ENCODE assay signal across 30 mouse cellular contexts in genomic region chr12:56532142-56532541, GRCm38 (mm10). TPM values are rescaled to one million over a fixed set of nuclear protein-coding genes. Genes with fewer than 3 reads are reported as not detected.
A peak's percentile ranks its signal among the peaks of the same experiment; 100 is the strongest.
DNase-seq lines count a peak whose midpoint lies in the region; ATAC-seq lines count a peak whose summit lies in the region.
"Had no signal": no experiment of that assay in that cellular context is flagged by ENCODE, and none has a peak within 500 bp of the region (broad histone marks: within the 10 kb centered on the region; RNA-seq: fewer than 3 reads in every experiment).

No protein-coding gene starts in this region.

- peak overlapping the region; percentile 76 for H3K27ac ChIP-seq in lung, embryonic 15.5 days
- H3K27ac ChIP-seq: hindbrain, embryonic 15.5 days; kidney, embryonic 15.5 days; limb, embryonic 12.5 days; liver, embryonic 12.5 days; macrophage; neural tube, embryonic 13.5 days had no signal

- no peaks in the 10 kb centered on the region for H3K36me3 ChIP-seq in lung, embryonic 15.5 days
- H3K36me3 ChIP-seq: heart, embryonic 12.5 days; hindbrain, embryonic 15.5 days; kidney, embryonic 15.5 days; limb, embryonic 12.5 days; liver, embryonic 12.5 days; neural tube, embryonic 13.5 days had no signal

- peaks cover 94% of the 10 kb centered on the region for H3K27me3 ChIP-seq in lung, embryonic 15.5 days

- ATAC-seq in lung, embryonic 15.5 days (ENCODE audit: borderline replicate concordance, extremely low read depth, low FRiP score, low TSS enrichment): no peak
- ATAC-seq in megakaryocyte, adult 5-6 weeks (ENCODE audit: poor library complexity, severe bottlenecking): no peak
- ATAC-seq: activated CD4-positive, CD25-positive, alpha-beta regulatory T cell, adult 4 months; CD4-positive, CD25-positive, alpha-beta regulatory T cell, adult 4 months; intestine, embryonic 16.5 days; liver, embryonic 12.5 days; Patski had no signal

- peaks cover 4% of the 10 kb centered on the region; the same call in 1 of the 2 replicates for H3K4me1 ChIP-seq in lung, embryonic 15.5 days
- H3K4me1 ChIP-seq: liver, embryonic 12.5 days had no signal

- DNase-seq in embryo, embryonic 9.5 days (ENCODE audit: extremely low spot score): peak; percentile 52
- DNase-seq in embryo, embryonic 11 days: no peak
- DNase-seq in lung, postnatal 10 days: no peak
- peak; percentile 45 for DNase-seq in retina, embryonic 14.5 days (ENCODE audit: low spot score)
- no peak for DNase-seq in retina, postnatal 1 day
- DNase-seq in urinary bladder, postnatal 25 days (ENCODE audit: low spot score): no peak
- DNase-seq: adrenal gland, postnatal 14 days; cerebellum, adult 11-12 months; cerebellum, postnatal 14 days; heart, adult 11 months; heart, postnatal 14 days; right cerebral cortex, postnatal 14 days had no signal

- no peaks in the 10 kb centered on the region for H3K9me3 ChIP-seq in lung, embryonic 15.5 days
- H3K9me3 ChIP-seq: heart, embryonic 12.5 days; hindbrain, embryonic 15.5 days; kidney, embryonic 15.5 days; limb, embryonic 12.5 days; liver, embryonic 12.5 days; neural tube, embryonic 13.5 days had no signal

- WGBS in lung, embryonic 15.5 days: 1% methylated on average over 4 of the region's 4 CpGs

- H3K9ac ChIP-seq in lung, embryonic 15.5 days: peak overlapping the region; percentile 53
- H3K9ac ChIP-seq: heart, embryonic 12.5 days; hindbrain, embryonic 15.5 days; kidney, embryonic 15.5 days; limb, embryonic 12.5 days; liver, embryonic 12.5 days; neural tube, embryonic 13.5 days had no signal

- H3K4me3 ChIP-seq in lung, embryonic 15.5 days: peak overlapping the region; percentile 53
- H3K4me3 ChIP-seq: hindbrain, embryonic 15.5 days; liver, embryonic 12.5 days; neural tube, embryonic 13.5 days had no signal

- peak overlapping the region; percentile 24; the same call in 1 of the 2 replicates for H3K4me2 ChIP-seq in lung, embryonic 15.5 days
- H3K4me2 ChIP-seq: liver, embryonic 12.5 days; neural tube, embryonic 13.5 days had no signal

RNA-seq across cellular contexts. Expression of gene Nkx2-1, which starts 4.6 kb away (rescaled TPM):
- polyA plus RNA-seq in lung, embryonic 15.5 days (2015; fragmentation: Nextera tagmentation; extraction: Ambion mirVana): 84.7 and 87.6 TPM in 2 replicates
- not detected in 2 replicates for total RNA-seq in megakaryocyte, adult 5-6 weeks (2015)
- total RNA-seq in megakaryocyte, adult 5-6 weeks (2017): not detected in 2 replicates
- total RNA-seq: adrenal gland, postnatal 14 days; ES-E14; gastrocnemius, adult 8-10 months had no signal
- polyA plus RNA-seq: activated CD4-positive, CD25-positive, alpha-beta regulatory T cell, adult 4 months; CD4-positive, CD25-positive, alpha-beta regulatory T cell, adult 4 months; intestine, embryonic 16.5 days; kidney, embryonic 15.5 days; large intestine, adult 2 months; limb, embryonic 12.5 days; liver, embryonic 12.5 days; macrophage; Patski; spleen, adult 2 months; stomach, embryonic 14.5 days had no signal

Comparison
In these comparisons a context has a peak if more than half of its experiments do, and no peak if none do; other contexts are left out.
1. DNase-seq: peak in embryo, embryonic 9.5 days (single experiment) and retina, embryonic 14.5 days (single experiment); none in embryo, embryonic 11 days (single experiment), lung, postnatal 10 days (single experiment), retina, postnatal 1 day (single experiment) and urinary bladder, postnatal 25 days (single experiment).